Mouse (Mus musculus) liver (tissue): ENCODE results near the gene Cldn19.
A peak's percentile ranks its signal among the peaks of the same experiment; 100 is the strongest.
"Not testable (repeated sequence)": the region's sequence is repeated elsewhere in the genome, so short reads cannot be mapped to it uniquely, and the experiment has no call there.

Source experiments
- DNase-seq: peaks from one replicate; pipeline ENCODE4 v3.0.0-alpha.2; 2020; ENCODE audit warnings: mixed read lengths

Gene Cldn19

GRCm38 (mm10) chr4:119254012-119254618, 1.1 kb upstream of the Cldn19 start:
- no peak for DNase-seq

GRCm38 (mm10) chr4:119257083-119257482, 1.9 kb downstream of the Cldn19 start:
- no peak for DNase-seq

- DNase-seq: no peak
These were observed 4.4 kb downstream of the Cldn19 start for GRCm38 (mm10) chr4:119259344-119260254.

- DNase-seq: no peak
These were observed 6.0 kb downstream of the Cldn19 start for GRCm38 (mm10) chr4:119261087-119261713.

GRCm38 (mm10) chr4:119262483-119262882, 7.3 kb downstream of the Cldn19 start:
- DNase-seq: no peak

GRCm38 (mm10) chr4:119263459-119263858, 8.2 kb downstream of the Cldn19 start:
- no peak for DNase-seq

- DNase-seq: no peak
These were observed 11.4 kb downstream of the Cldn19 start for GRCm38 (mm10) chr4:119266606-119267005.

GRCm38 (mm10) chr4:119274627-119275026, 19.4 kb downstream of the Cldn19 start:
- DNase-seq: no peak

GRCm38 (mm10) chr4:119275226-119275625, 20.0 kb downstream of the Cldn19 start:
- no peak for DNase-seq

- DNase-seq: no peak
These were observed 20.5 kb downstream of the Cldn19 start for GRCm38 (mm10) chr4:119275726-119276125.

GRCm38 (mm10) chr4:119278784-119279183, 23.6 kb downstream of the Cldn19 start:
- not testable (repeated sequence) for DNase-seq

- no peak for DNase-seq
These were observed 29.6 kb downstream of the Cldn19 start for GRCm38 (mm10) chr4:119284861-119285260.

- DNase-seq: no peak
These were observed 30.1 kb downstream of the Cldn19 start for GRCm38 (mm10) chr4:119285336-119285735.

GRCm38 (mm10) chr4:119291921-119292320, 36.7 kb downstream of the Cldn19 start:
- DNase-seq: no peak

- DNase-seq: peak; percentile 67
These were observed 37.8 kb downstream of the Cldn19 start for GRCm38 (mm10) chr4:119292771-119293573.

GRCm38 (mm10) chr4:119293574-119294258, 38.5 kb downstream of the Cldn19 start:
- peak; percentile 61 for DNase-seq

- DNase-seq: peak; percentile 98
These were observed 39.4 kb downstream of the Cldn19 start, which contains the start of gene Ybx1 for GRCm38 (mm10) chr4:119294415-119295133. TSS of gene Ybx1 (minus strand) at chr4:119294604.

- DNase-seq: no peak
These were observed 39.9 kb downstream of the Cldn19 start for GRCm38 (mm10) chr4:119295134-119295453.

GRCm38 (mm10) chr4:119297361-119297760, 42.1 kb downstream of the Cldn19 start:
- DNase-seq: no peak

- DNase-seq: no peak
These were observed 45.5 kb downstream of the Cldn19 start for GRCm38 (mm10) chr4:119300761-119301160.

- DNase-seq: no peak
These were observed 46.6 kb downstream of the Cldn19 start for GRCm38 (mm10) chr4:119301777-119302176.

- no peak for DNase-seq
These were observed 48.1 kb downstream of the Cldn19 start for GRCm38 (mm10) chr4:119303291-119303690.
